Mouse (Mus musculus) testis, adult 2 months (tissue): ENCODE data around the gene Lmx1b. TPM values are rescaled to one million over a fixed set of nuclear protein-coding genes. Genes with fewer than 3 reads are reported as not detected.

Source experiments
- H3K27ac ChIP-seq: fragments of 200-500 bp; 2 replicates; pipeline ENCODE4 v1.5.1; 2012; ENCODE audit warnings: low read depth, low read length; ENCODE audit not compliant: control insufficient read depth, insufficient read depth
- H3K27me3 ChIP-seq: fragments of 200-500 bp; 2 replicates; pipeline ENCODE4 v1.6.1; 2012; ENCODE audit warnings: mild to moderate bottlenecking, low read length, moderate library complexity; ENCODE audit not compliant: control insufficient read depth, insufficient read depth
- H3K36me3 ChIP-seq: fragments of 200-500 bp; 2 replicates; pipeline ENCODE4 v1.6.1; 2012; ENCODE audit warnings: mild to moderate bottlenecking, low read length; ENCODE audit not compliant: control insufficient read depth, insufficient read depth
- H3K4me1 ChIP-seq: fragments of 200-500 bp; 2 replicates; pipeline ENCODE4 v1.6.1; 2012; ENCODE audit warnings: low read length; ENCODE audit not compliant: control insufficient read depth, insufficient read depth
- H3K4me3 ChIP-seq: fragments of 200-500 bp; 2 replicates; pipeline ENCODE4 v1.5.1; 2012; ENCODE audit warnings: low read depth, mild to moderate bottlenecking, low read length, moderate library complexity, mixed read lengths; ENCODE audit not compliant: control insufficient read depth
- CTCF ChIP-seq: fragments of 200-500 bp; IDR thresholded peaks from 2 replicates; pipeline ENCODE4 v1.5.1; 2012; ENCODE audit warnings: low read depth, mild to moderate bottlenecking, inconsistent platforms, low read length, moderate library complexity; ENCODE audit not compliant: control insufficient read depth, insufficient read depth, insufficient replicate concordance
- POLR2A ChIP-seq: fragments of 200-500 bp; IDR thresholded peaks from 2 replicates; pipeline ENCODE4 v1.6.1; 2012; ENCODE audit warnings: low read depth, mild to moderate bottlenecking, inconsistent platforms, low read length, moderate library complexity; ENCODE audit not compliant: control insufficient read depth
- polyA plus RNA-seq: library from polyadenylated mRNA; depleted of rRNA; stranded (reverse); fragments of >200 nt; gene quantifications from 2 replicates; pipeline ENCODE4 v1.2.3, GENCODE M21; 2012

Lmx1b gene
- polyA plus RNA-seq, 1 experiment = 0.09 TPM

DNA sequence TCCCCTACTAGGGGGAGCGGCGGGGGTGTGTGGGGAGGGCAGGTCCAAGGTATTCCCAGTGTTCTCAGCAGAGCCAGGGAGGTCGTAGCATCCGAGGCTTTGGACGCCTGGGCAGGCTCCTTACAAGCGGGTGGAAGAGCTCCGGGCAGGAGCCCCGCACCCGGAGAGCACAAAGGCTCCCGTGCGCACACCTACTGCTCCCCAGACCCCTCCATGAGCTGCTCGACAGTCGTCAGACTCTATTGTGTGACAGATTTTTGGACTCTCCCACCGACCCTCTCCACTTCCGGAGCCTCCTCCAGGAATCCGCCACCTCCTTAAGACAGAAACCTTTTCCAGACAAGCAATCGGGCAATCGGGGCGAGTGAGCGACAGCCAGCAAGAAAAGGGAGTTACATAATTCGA, 4.2 kb downstream of the Lmx1b start:
- TF ChIP-seq CTCF (no peak), POLR2A (no peak)
- Histone ChIP-seq H3K27me3 (peaks cover 5% of the 10 kb centered on the region), H3K36me3 (no peaks in the 10 kb centered on the region), H3K4me3 (no peak overlapping the region), H3K4me1 (peaks cover 21% of the 10 kb centered on the region), H3K27ac (no peak overlapping the region)

DNA sequence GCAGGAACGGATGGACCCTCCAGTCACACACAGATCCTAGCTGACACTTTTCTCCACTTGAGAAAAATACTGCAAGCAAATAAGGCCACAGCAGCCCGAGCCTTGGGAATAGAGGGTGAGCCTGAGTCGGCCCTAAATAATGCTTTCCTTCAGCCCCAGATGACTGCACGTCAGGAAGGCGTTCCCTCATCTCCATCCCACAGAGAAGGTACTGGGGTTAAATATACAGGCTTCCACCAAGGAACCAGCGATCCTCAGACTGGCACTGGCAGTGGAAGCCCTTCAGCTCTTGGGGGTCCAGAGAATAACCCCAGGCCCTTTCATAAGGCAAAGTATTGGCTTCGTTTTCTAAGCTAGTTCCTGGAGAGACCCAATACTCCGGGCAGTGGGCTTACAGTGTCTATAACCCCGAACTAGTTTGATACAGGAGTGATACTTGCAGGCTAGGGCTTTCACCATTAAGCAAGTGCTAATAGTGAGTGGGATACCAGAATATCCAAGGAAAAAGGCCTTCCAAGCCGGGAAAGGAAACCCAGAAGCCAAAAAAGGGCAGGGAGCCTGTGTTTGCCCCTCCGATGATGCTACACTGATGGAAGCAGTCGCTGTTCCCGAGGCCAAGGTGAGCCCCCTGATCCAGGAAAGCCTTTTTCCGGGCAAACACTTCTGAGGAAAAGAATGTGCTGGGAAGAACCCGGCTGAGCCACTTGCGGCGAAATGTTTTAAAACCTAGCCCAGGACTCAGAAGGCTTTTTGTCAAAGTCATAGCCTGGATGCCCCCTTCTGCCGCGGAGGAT, 4.8 kb downstream of the Lmx1b start:
- no peak overlapping the region for H3K4me3 ChIP-seq
- H3K4me1 ChIP-seq = peaks cover 19% of the 10 kb centered on the region
- TF ChIP-seq POLR2A = no peak
- TF ChIP-seq CTCF = no peak
- peaks cover 8% of the 10 kb centered on the region for H3K27me3 ChIP-seq
- H3K36me3 ChIP-seq = no peaks in the 10 kb centered on the region
- H3K27ac ChIP-seq = no peak overlapping the region

GRCm38 (mm10) chr2:33634481-33635090, 5.7 kb downstream of the Lmx1b start:
- H3K4me1 ChIP-seq = peaks cover 13% of the 10 kb centered on the region
- no peak for TF ChIP-seq POLR2A
- TF ChIP-seq CTCF = no peak
- H3K4me3 ChIP-seq = no peak overlapping the region
- no peak overlapping the region for H3K27ac ChIP-seq
- H3K27me3 ChIP-seq = peaks cover 12% of the 10 kb centered on the region
- H3K36me3 ChIP-seq = no peaks in the 10 kb centered on the region

DNA sequence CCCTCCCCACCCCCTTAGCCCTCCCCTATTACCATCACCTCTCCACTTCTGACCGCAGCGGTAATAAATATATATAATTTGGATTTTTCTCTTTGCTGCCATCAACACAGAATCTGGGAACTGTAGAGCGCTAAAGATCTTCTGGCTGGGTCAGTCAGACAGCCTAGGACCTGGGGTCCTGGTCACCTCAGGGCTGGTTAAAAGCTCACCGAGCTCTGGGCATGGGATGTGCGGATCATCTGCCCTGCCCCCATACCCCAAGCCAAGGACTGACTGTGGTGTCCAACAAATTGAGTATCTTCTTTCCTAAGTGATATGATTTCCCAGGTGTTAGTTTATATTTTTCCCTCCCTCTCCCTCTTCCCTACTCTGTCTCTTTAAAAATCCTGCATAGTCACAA, 6.4 kb downstream of the Lmx1b start:
- no peak for TF ChIP-seq CTCF
- TF ChIP-seq POLR2A = no peak
- Histone ChIP-seq H3K4me1 (peaks cover 8% of the 10 kb centered on the region), H3K27ac (no peak overlapping the region), H3K36me3 (no peaks in the 10 kb centered on the region), H3K27me3 (peaks cover 12% of the 10 kb centered on the region), H3K4me3 (no peak overlapping the region)

- TF ChIP-seq POLR2A (no peak), CTCF (no peak)
- H3K27ac ChIP-seq = no peak overlapping the region
- H3K4me3 ChIP-seq = no peak overlapping the region
- peaks cover 12% of the 10 kb centered on the region for H3K27me3 ChIP-seq
- no peaks in the 10 kb centered on the region for H3K36me3 ChIP-seq
- H3K4me1 ChIP-seq = peaks cover 8% of the 10 kb centered on the region
Observed at GRCm38 (mm10) chr2:33633237-33633636, 7.1 kb downstream of the Lmx1b start.

- Histone ChIP-seq H3K36me3 (no peaks in the 10 kb centered on the region), H3K4me3 (no peak overlapping the region), H3K27me3 (peaks cover 12% of the 10 kb centered on the region), H3K27ac (no peak overlapping the region), H3K4me1 (peaks cover 8% of the 10 kb centered on the region)
- TF ChIP-seq POLR2A = no peak
Observed at GRCm38 (mm10) chr2:33632551-33633059, 7.7 kb downstream of the Lmx1b start.

- TF ChIP-seq POLR2A (no peak), CTCF (no peak)
- Histone ChIP-seq H3K36me3 (no peaks in the 10 kb centered on the region), H3K27me3 (peaks cover 12% of the 10 kb centered on the region), H3K4me3 (no peak overlapping the region), H3K4me1 (peaks cover 8% of the 10 kb centered on the region), H3K27ac (no peak overlapping the region)
Observed at GRCm38 (mm10) chr2:33631708-33632343, 8.5 kb downstream of the Lmx1b start.
